Mouse (Mus musculus) liver, adult 2 months (tissue): Measurements from ENCODE around the gene Nynrin.

Experiments used
- CTCF ChIP-seq: fragments of 200-500 bp; IDR thresholded peaks from 2 replicates; pipeline ENCODE4 v1.5.1; 2011; ENCODE audit warnings: low read depth, low read length, control low read depth
- POLR2A ChIP-seq: fragments of 200-500 bp; IDR thresholded peaks from 2 replicates; pipeline ENCODE4 v1.6.1; 2011; ENCODE audit warnings: low read length, control low read depth; ENCODE audit not compliant: insufficient read depth; ENCODE audit errors: extremely low read depth

DNA sequence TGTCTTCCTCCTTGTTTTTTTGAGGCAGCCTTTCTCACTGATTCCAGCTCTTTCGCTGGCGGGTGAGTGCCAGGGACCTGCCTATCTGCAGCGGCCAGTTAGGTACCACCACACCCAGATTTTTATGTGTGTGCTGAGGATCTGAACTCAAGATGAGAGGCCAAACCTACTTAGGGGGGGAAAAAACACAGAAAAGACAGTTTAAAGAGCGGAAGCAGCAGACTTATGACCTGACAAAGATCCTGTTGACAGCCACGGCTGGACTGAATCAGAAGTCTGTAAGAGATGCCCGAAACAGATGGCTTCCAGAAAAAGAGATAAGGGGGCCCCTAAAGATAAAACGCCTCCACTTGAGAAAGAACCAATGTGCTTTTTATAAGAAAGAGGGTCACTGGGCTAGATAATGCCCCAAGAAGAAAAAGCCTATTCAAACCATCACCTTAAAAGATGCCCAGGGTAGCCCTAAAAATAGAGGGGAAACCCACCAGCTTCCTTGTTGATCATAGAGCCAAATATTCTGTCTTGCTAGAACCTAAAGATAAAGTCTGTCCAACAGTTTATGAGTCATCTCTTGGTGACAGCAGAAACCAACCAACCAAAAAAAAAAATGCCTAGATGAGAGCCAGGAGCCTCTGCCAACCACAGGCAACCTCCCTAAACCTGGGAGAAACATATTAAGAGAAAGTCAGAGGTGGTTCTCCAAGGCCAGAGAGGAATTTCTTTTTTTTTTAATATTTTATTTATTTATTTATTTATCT, 68.8 kb downstream of the Nynrin start:
- TF ChIP-seq CTCF (no peak), POLR2A (no peak)
